Mouse (Mus musculus) spleen, adult 2 months (tissue): ENCODE results near the gene Olfr1113.

Experiments
- CTCF ChIP-seq: fragments of 200-500 bp; IDR thresholded peaks from 2 replicates; pipeline ENCODE4 v1.5.1; 2011; ENCODE audit warnings: mild to moderate bottlenecking, inconsistent platforms; ENCODE audit not compliant: insufficient read depth, insufficient read length, insufficient replicate concordance; ENCODE audit errors: extremely low read depth
- POLR2A ChIP-seq: fragments of 200-500 bp; IDR thresholded peaks from 2 replicates; pipeline ENCODE4 v1.6.1; 2011; ENCODE audit warnings: low read depth, low read length, inconsistent platforms

- TF ChIP-seq CTCF (no peak), POLR2A (no peak)
Observed at GRCm38 (mm10) chr2:87247713-87248112, 38.9 kb downstream of the Olfr1113 start, which contains the start of gene Olfr1115.
